Mouse (Mus musculus): Measurements from ENCODE around the gene Plekhm1. TPM values are rescaled to one million over a fixed set of nuclear protein-coding genes. Genes with fewer than 3 reads are reported as not detected.

Gene Plekhm1
- polyA plus RNA-seq, 1 experiment = 8.3 TPM

DNA sequence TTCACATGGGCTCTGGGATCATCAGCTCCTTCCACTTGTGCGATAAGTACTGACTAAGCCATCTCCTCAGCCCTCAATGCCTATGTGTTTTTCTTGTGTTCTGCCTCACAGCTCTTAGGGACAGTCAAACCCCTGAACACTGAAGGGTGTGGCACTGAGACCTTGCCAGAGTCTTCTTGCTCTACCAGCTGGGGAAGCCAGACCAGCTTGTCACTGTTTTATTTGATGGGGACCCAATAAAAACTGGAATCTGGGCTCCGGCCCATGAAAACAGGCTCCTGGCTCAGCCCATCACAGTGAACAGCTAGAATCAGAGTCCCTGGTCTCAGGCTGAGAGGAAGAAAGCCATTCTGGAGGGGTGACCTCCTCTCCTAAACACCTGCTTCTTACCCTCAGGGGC lies 75.3 kb downstream of the Plekhm1 start:
- no peak overlapping the region for H3K27ac ChIP-seq (ENCODE audit: insufficient read depth, low read length)
- H3K4me1 ChIP-seq (ENCODE audit: control insufficient read depth, insufficient read depth, low read length) = 0 out of 2 replicates have a peak, but pooled peaks cover 3% of the 10 kb centered on the region
- TF ChIP-seq POLR2A (IDR thresholded peaks at IDR 0.05; ENCODE audit: low read depth, low read length) (no peak), CTCF (IDR thresholded peaks at IDR 0.05; ENCODE audit: borderline replicate concordance, insufficient read depth, low read length) (no peak)
- H3K4me3 ChIP-seq (ENCODE audit: insufficient read depth, low read length) = no peak overlapping the region

DNA sequence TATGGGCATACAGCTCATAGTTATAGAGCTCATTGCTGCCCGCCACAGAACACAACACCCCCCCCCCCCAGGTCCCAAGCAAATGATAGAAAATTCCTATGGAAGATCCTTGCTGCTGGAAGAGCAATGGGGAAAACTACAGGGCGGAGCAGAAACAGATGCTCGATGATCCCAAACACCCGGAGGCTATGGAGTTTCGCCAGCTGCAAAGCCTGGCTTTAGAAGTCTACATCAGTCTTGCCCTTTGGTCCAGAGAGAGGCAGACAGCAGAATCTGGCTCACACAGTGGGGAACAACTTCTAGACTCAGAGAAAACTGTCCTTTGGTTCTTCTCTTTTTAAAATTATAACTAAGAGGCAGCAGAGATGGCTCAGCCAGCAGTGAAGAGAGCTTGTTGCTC lies 76.9 kb downstream of the Plekhm1 start:
- Histone ChIP-seq H3K4me1 (ENCODE audit: control insufficient read depth, insufficient read depth, low read length) (0 out of 2 replicates have a peak, but pooled peaks cover 3% of the 10 kb centered on the region), H3K27ac (ENCODE audit: insufficient read depth, low read length) (no peak overlapping the region), H3K4me3 (ENCODE audit: insufficient read depth, low read length) (no peak overlapping the region)
- TF ChIP-seq POLR2A (IDR thresholded peaks at IDR 0.05; ENCODE audit: low read depth, low read length) = no peak
- no peak for TF ChIP-seq CTCF (IDR thresholded peaks at IDR 0.05; ENCODE audit: borderline replicate concordance, insufficient read depth, low read length)

DNA sequence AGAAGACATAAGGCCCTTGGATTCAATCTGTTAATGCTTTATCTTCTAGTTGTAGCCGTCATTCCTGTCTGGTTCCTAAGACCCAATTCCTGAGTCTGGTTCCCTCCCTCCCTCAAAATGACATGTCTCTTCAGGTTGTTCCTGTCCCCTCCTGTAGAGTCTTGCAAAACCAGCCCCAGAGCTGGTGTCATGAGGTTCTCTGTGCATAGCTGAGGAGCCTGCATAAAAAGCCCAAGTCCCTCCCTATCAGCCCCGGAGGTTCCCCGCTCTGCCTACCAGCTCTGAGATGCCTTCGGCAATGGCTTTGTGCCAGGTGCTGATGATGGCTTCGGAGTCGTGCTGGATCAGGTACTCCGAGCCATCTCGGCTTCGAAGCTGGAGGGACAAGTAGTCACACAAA lies 77.6 kb downstream of the Plekhm1 start:
- TF ChIP-seq CTCF (IDR thresholded peaks at IDR 0.05; ENCODE audit: borderline replicate concordance, insufficient read depth, low read length) (no peak), POLR2A (IDR thresholded peaks at IDR 0.05; ENCODE audit: low read depth, low read length) (no peak)
- H3K4me3 ChIP-seq (ENCODE audit: insufficient read depth, low read length) = no peak overlapping the region
- no peak overlapping the region for H3K27ac ChIP-seq (ENCODE audit: insufficient read depth, low read length)
- no peaks in the 10 kb centered on the region for H3K4me1 ChIP-seq (ENCODE audit: control insufficient read depth, insufficient read depth, low read length)

DNA sequence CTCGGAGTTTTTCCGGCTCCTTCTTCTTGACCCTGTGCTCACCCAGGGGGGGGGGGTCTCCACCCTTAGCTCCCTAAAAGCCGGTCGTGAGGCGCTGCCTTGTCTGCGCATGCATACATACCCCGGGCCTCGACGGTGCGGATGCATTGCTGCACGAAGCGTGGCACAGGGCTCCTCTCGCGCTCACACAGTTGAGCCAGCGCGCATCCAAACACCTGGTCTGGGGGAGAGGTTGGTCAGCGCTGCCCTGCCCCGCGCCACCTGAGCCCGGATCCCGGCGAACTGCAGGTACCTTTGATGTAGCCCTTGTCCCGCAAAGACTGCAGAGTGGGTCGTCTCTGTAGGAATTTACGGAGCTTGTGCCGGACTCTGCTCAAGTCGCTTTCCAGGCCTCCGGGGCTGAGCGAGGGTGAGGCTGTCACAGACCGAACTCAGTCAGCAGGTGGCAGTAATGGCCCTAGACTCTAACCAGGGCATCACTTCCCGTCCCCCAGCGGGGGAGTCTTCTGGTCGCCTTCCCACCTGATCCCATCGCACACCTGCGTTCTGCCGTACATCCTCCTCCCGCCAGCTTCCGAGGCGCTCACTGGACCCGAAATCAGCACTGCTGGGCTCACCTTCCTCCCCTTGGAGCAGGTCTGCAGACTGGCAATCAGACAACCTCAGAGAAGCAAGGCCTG lies 78.6 kb downstream of the Plekhm1 start:
- TF ChIP-seq CTCF (IDR thresholded peaks at IDR 0.05; ENCODE audit: borderline replicate concordance, insufficient read depth, low read length) (peak; percentile 52; the same call in 1 of the 2 replicates), POLR2A (IDR thresholded peaks at IDR 0.05; ENCODE audit: low read depth, low read length) (no peak)
- no peaks in the 10 kb centered on the region for H3K4me1 ChIP-seq (ENCODE audit: control insufficient read depth, insufficient read depth, low read length)
- no peak overlapping the region for H3K27ac ChIP-seq (ENCODE audit: insufficient read depth, low read length)
- H3K4me3 ChIP-seq (ENCODE audit: insufficient read depth, low read length) = no peak overlapping the region

DNA sequence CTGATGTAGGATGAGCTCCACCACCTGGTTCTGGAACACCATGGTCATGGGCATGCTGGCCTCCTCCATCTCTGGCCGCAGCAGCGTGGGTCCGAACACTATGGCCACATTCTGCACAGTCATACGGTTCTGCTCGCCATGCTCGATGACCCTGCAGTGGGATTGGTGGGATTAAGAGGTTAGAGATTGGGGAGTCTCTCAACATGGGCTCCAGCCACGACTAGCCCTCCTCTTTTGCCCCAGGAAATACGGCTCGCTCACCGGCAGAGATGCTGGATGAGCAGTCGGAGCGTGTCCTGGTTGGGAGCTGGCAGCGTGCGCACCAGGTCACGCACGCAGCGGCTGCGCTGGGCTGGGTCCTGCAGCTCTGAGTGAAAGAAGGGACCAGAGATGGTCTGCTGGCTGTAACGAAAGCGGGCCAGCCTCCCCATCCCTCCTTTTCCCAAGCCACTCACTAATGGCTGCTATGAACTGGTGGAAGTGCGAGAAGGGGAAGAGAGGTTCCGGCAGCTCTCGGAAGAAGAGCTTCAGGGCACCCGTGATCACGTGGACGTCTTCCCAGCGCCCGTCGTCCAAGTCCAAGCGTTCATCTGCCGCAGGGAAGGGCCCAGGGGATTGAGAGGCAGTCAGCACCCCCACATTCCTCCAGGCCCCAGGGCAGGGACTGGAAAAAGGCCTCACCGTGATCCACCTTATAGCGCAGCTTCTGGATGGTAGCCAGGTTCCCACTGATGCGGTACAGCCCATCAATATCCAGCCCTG lies 79.4 kb downstream of the Plekhm1 start:
- no peak for TF ChIP-seq POLR2A (IDR thresholded peaks at IDR 0.05; ENCODE audit: low read depth, low read length)
- TF ChIP-seq CTCF (IDR thresholded peaks at IDR 0.05; ENCODE audit: borderline replicate concordance, insufficient read depth, low read length) = no peak
- H3K4me3 ChIP-seq (ENCODE audit: insufficient read depth, low read length) = no peak overlapping the region
- no peaks in the 10 kb centered on the region for H3K4me1 ChIP-seq (ENCODE audit: control insufficient read depth, insufficient read depth, low read length)
- H3K27ac ChIP-seq (ENCODE audit: insufficient read depth, low read length) = no peak overlapping the region

DNA sequence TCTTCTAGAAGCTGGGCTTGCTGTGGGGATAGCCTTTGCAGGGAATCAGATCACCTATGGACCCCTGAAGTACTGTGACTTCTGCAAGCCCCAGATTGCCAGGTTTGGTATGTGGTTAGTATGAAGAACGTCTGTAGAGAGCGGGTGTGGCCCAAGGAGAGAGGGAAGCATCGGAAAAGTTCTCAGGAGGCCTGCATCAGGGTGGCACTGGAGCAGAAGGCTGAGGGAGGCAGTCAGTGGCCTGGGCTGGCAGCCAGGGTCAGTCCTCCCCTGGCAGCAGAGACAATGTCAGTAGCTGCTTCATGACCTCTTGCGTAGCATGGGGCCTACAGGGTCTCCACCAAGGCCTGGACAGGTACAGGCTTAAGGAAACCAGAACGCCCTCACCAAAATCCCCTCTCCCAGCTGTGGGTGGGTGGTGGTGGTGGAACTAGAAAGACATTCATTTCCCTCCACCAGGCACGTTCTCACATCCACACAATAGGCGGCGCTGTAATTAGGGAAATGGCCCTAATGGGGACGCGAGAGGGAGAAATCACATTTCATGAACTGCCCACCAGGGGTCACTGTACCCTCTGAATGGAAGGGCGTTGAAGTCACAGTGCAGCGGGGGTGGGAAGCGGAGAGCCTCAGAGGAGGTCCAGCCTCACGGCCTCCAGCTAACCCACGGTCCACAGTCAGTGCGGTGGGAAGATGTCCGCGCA lies 80.1 kb downstream of the Plekhm1 start:
- no peaks in the 10 kb centered on the region for H3K4me1 ChIP-seq (ENCODE audit: control insufficient read depth, insufficient read depth, low read length)
- peak; percentile 68 for TF ChIP-seq CTCF (IDR thresholded peaks at IDR 0.05; ENCODE audit: borderline replicate concordance, insufficient read depth, low read length)
- no peak for TF ChIP-seq POLR2A (IDR thresholded peaks at IDR 0.05; ENCODE audit: low read depth, low read length)
- H3K4me3 ChIP-seq (ENCODE audit: insufficient read depth, low read length) = no peak overlapping the region
- no peak overlapping the region for H3K27ac ChIP-seq (ENCODE audit: insufficient read depth, low read length)

DNA sequence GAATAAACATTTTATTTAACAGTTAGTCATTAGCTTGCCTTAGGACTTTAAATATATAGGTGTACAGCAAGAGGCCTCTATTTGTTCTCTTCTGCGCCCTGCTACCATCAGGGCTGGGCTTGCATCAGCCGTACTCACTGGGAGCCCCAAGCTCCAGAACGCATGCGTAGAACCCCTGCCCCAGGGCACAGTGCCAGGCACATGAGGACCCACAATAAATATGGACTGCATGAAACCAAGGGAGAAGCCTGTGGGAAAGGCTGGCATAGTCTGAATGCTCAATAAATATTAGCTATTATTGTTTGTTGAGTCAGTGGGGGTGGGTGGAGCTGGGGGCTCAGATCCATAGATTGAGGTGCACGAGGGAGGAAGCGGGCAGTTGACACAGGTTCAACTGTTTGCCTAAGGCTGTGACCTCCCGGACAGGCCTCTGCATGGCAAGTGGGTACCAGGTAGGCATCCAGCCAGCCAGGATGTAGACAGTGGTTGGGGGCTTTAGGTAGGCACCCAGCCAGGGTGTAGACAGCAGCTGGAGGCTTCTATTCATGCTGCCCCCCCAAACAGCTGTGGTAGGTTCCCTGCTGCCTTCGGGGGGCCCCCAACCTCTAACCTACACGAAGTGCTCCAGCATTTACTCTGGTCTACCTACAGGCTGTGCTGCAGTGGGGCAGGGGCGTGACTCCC lies 80.8 kb downstream of the Plekhm1 start:
- Histone ChIP-seq H3K4me3 (ENCODE audit: insufficient read depth, low read length) (no peak overlapping the region), H3K27ac (ENCODE audit: insufficient read depth, low read length) (no peak overlapping the region), H3K4me1 (ENCODE audit: control insufficient read depth, insufficient read depth, low read length) (no peaks in the 10 kb centered on the region)
- TF ChIP-seq POLR2A (IDR thresholded peaks at IDR 0.05; ENCODE audit: low read depth, low read length) (no peak), CTCF (IDR thresholded peaks at IDR 0.05; ENCODE audit: borderline replicate concordance, insufficient read depth, low read length) (no peak)

DNA sequence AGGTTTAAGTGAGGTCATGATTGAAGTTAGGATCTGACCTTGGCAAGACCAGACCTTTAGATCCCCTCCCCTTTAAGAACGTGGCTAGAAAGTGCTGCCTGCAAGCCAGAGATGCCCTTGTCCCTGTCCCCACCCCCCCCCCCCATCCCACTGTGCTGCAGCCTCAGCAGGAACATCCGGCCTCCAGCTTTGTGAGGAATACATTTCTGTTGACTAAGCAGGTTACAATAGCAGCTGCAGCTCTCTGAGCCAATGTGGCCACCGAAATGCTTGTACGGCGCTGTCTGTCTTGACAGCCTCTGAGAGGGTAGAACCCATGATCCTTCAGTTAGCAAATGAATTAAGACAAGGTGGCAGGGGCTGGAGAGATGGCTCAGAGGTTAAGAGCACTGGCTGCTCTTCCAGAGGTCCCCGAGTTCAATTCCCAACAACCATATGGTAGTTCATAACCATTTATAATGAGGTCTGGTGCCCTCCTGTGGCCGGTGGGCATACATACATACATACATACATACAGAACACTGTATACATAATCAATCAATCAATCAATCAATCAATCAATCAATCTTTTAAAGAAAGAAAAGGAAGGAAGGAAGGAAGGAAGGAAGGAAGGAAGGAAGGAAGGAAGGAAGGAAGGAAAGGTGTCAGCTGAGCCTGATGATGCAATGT lies 81.7 kb downstream of the Plekhm1 start:
- TF ChIP-seq CTCF (IDR thresholded peaks at IDR 0.05; ENCODE audit: borderline replicate concordance, insufficient read depth, low read length) = no peak
- TF ChIP-seq POLR2A (IDR thresholded peaks at IDR 0.05; ENCODE audit: low read depth, low read length) = no peak
- Histone ChIP-seq H3K27ac (ENCODE audit: insufficient read depth, low read length) (no peak overlapping the region), H3K4me3 (ENCODE audit: insufficient read depth, low read length) (no peak overlapping the region), H3K4me1 (ENCODE audit: control insufficient read depth, insufficient read depth, low read length) (no peaks in the 10 kb centered on the region)

DNA sequence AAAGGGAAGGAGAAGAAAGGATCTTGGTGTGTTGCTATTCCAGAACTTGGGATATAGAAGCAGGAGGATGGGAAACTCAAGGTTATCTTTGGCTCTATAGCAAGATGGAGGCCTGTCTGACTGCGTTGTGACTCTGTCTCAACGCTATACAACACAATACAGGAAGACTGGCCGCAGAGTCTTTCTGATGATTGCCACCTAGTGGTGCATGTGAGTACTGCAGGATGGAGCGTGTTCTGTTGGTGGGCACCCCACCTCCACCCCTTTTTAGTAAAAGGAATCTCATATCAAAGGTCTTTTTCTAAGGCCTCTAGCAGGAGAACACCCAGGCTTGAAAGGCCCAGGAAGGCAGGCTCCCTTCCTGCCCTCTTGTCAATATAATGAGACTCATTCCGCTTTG lies 85.5 kb downstream of the Plekhm1 start:
- TF ChIP-seq CTCF (IDR thresholded peaks at IDR 0.05; ENCODE audit: borderline replicate concordance, insufficient read depth, low read length) (peak; percentile 59; the same call in 1 of the 2 replicates), POLR2A (IDR thresholded peaks at IDR 0.05; ENCODE audit: low read depth, low read length) (no peak)
- H3K4me1 ChIP-seq (ENCODE audit: control insufficient read depth, insufficient read depth, low read length) = no peaks in the 10 kb centered on the region
- H3K4me3 ChIP-seq (ENCODE audit: insufficient read depth, low read length) = no peak overlapping the region
- no peak overlapping the region for H3K27ac ChIP-seq (ENCODE audit: insufficient read depth, low read length)

Data from embryonic fibroblast, embryonic 13.5 days (primary cell).